Mouse (Mus musculus) midbrain, embryonic 15.5 days (tissue): Measurements from ENCODE around the gene Slc5a4a. TPM values are rescaled to one million over a fixed set of nuclear protein-coding genes. Genes with fewer than 3 reads are reported as not detected.

Source experiments
- ATAC-seq: fragments of 200-750 bp; cut with Nextera tagmentation; replicated peaks from 2 replicates; pipeline ENCODE4 v1.8.0; 2017; ENCODE audit warnings: moderate TSS enrichment
- H3K27ac ChIP-seq: fragments of 300-500 bp; sonication (generic); 2 replicates; pipeline ENCODE4 v1.5.1; 2015; ENCODE audit warnings: mild to moderate bottlenecking, inconsistent platforms
- H3K27me3 ChIP-seq: fragments of 300-500 bp; sonication (generic); replicated peaks from 2 replicates; pipeline ENCODE4 v1.6.1; 2015; ENCODE audit warnings: inconsistent platforms
- H3K36me3 ChIP-seq: fragments of 300-500 bp; sonication (generic); replicated peaks from 2 replicates; pipeline ENCODE4 v1.6.1; 2015; ENCODE audit warnings: inconsistent platforms
- H3K4me1 ChIP-seq: fragments of 300-500 bp; sonication (generic); 2 replicates; pipeline ENCODE4 v1.6.1; 2015; ENCODE audit warnings: inconsistent platforms
- H3K4me2 ChIP-seq: fragments of 300-500 bp; sonication (generic); 2 replicates; pipeline ENCODE4 v1.6.1; 2015; ENCODE audit warnings: inconsistent platforms, mild to moderate bottlenecking, moderate library complexity
- H3K4me3 ChIP-seq: fragments of 300-500 bp; sonication (generic); 2 replicates; pipeline ENCODE4 v1.5.1; 2015; ENCODE audit warnings: mild to moderate bottlenecking, inconsistent platforms
- H3K9ac ChIP-seq: fragments of 300-500 bp; sonication (generic); 2 replicates; pipeline ENCODE4 v1.6.1; 2015; ENCODE audit warnings: mild to moderate bottlenecking, inconsistent platforms
- H3K9me3 ChIP-seq: fragments of 300-500 bp; sonication (generic); 2 replicates; pipeline ENCODE4 v1.6.1; 2016; ENCODE audit warnings: inconsistent platforms
- WGBS: fragments of 180-500 bp; shearing (Covaris S2); methylation state at CpG from one replicate; pipeline ENCODE4 v1.1.7; 2015; ENCODE audit warnings: mixed read lengths; 5-methylcytosine and 5-hydroxymethylcytosine counted together
- microRNA counts: library from miRNA; unstranded; fragments of <30 nt; microRNA quantifications from one replicate; lab custom pipeline; 2016
- microRNA-seq: library from miRNA; unstranded; fragments of <30 nt; microRNA quantifications from one replicate; pipeline ENCODE4, GENCODE M21; 2016
- polyA plus RNA-seq: library from polyadenylated mRNA; unstranded; fragments of >200 nt; fragmentation: Nextera tagmentation; extraction: Ambion mirVana; gene quantifications from 2 replicates; pipeline ENCODE4 v1.2.1, GENCODE M21; 2015

The Slc5a4a gene
- polyA plus RNA-seq, 1 experiment from 2014 or later: 0.15 TPM

- Histone ChIP-seq H3K4me2 (no peak overlapping the region), H3K4me1 (peaks cover 5% of the 10 kb centered on the region; the same call in 1 of the 2 replicates), H3K36me3 (peaks cover 13% of the 10 kb centered on the region; the same call in 1 of the 2 replicates), H3K9me3 (no peaks in the 10 kb centered on the region), H3K27me3 (no peaks in the 10 kb centered on the region), H3K9ac (no peak overlapping the region), H3K27ac (no peak overlapping the region), H3K4me3 (no peak overlapping the region)
- 89% methylated on average over 1 of the region's 1 CpGs for WGBS
- no peak for ATAC-seq
Measured at GRCm38 (mm10) chr10:76229627-76230026, 82.4 kb downstream of the Slc5a4a start.

GRCm38 (mm10) chr10:76237341-76238225 lies 90.3 kb downstream of the Slc5a4a start, which contains the start of gene Prmt2:
Gene Prmt2 (minus strand): TSS chr10:76237865.
- peak; percentile 98 for ATAC-seq
- Histone ChIP-seq H3K9ac (peak within 1 kb of the TSS; percentile 83), H3K27ac (peak within 1 kb of the TSS; percentile 96), H3K4me2 (peak within 1 kb of the TSS; percentile 64), H3K4me3 (peak within 1 kb of the TSS; percentile 77), H3K4me1 (peaks cover 30% of the 10 kb centered on the region), H3K9me3 (no peaks in the 10 kb centered on the region), H3K27me3 (no peaks in the 10 kb centered on the region), H3K36me3 (0 out of 2 replicates have a peak, but pooled peaks cover 3% of the 10 kb centered on the region)
- under 1% methylated on average over 47 of the region's 47 CpGs for WGBS

MicroRNA genes within 50 kb of the gene (microRNA counts, 519-probe panel; counts per million panel counts)
- 2,139 counts per million, percentile 25 among the panel's probes with 10 or more counts for microRNA mmu-miR-678 (lab: Ali Mortazavi, UCI)

Small RNAs within 50 kb of the gene (microRNA-seq; reads per million reads assigned to microRNA genes)
- not detected for gene Mir678

Other genes starting within 250 kb of the Slc5a4a start
- 300 and 303 TPM in 2 replicates for gene Smarcb1, start 225.8 kb upstream of the Slc5a4a start, polyA plus RNA-seq
- gene Chchd10, start 214.3 kb upstream of the Slc5a4a start, polyA plus RNA-seq: 82.8 and 88.3 TPM in 2 replicates
- gene Mmp11, start 211.0 kb upstream of the Slc5a4a start, polyA plus RNA-seq: 18.2 and 21.6 TPM in 2 replicates
- 1.1 and 1.3 TPM in 2 replicates for gene Gm867, start 206.8 kb upstream of the Slc5a4a start, polyA plus RNA-seq
- 0.77 TPM in 1 of 2 replicates, not detected in the other for gene Vpreb3, start 204.4 kb upstream of the Slc5a4a start, polyA plus RNA-seq
- not detected in 2 replicates for gene Gm5134, start 192.9 kb upstream of the Slc5a4a start, polyA plus RNA-seq
- gene Zfp280b, start 114.8 kb upstream of the Slc5a4a start, polyA plus RNA-seq: 12.8 TPM in 2 replicates
- gene Slc5a4b, start 36.5 kb upstream of the Slc5a4a start, polyA plus RNA-seq: not detected in 2 replicates
- gene Prmt2, start 90.4 kb downstream of the Slc5a4a start, polyA plus RNA-seq: 400 and 410 TPM in 2 replicates
- 1.3 and 1.5 TPM in 2 replicates for gene S100b, start 106.4 kb downstream of the Slc5a4a start, polyA plus RNA-seq
- 19.3 and 20.1 TPM in 2 replicates for gene Dip2a, start 197.8 kb downstream of the Slc5a4a start, polyA plus RNA-seq